Mouse (Mus musculus): ENCODE results near the gene Cwc15.
"Not testable (repeated sequence)": the region's sequence is repeated elsewhere in the genome, so short reads cannot be mapped to it uniquely, and the experiment has no call there.

The Cwc15 gene

GRCm38 (mm10) chr9:14500023-14500915 lies at the start of gene Cwc15, which contains the start of gene Kdm4d:
Cwc15 (plus strand) TSS chr9:14500617.
Kdm4d (minus strand) TSS chr9:14500482.
- peak; percentile 90 for DNase-seq

DNA sequence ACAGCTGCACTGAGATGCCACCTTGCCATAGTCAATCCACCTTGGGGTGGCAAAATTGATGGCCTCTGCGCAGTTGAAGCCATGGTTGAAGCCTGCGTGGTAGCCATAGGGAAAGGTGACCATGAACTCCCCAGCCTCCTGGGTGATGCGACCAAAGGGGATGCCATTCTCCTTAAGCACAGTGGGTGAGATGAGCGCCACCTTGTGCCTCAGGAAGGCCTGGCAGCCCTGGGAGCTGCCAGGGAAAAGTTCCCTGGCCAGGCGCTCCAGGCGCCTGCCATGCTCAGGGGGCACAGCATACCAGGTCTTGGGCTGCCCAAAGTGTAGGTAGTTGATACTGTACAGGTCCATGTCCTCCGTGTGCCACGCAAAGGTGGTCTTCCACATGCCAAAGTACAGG lies 49.3 kb upstream of the Cwc15 start:
- not testable (repeated sequence) for DNase-seq

GRCm38 (mm10) chr9:14456320-14456719 lies 44.1 kb upstream of the Cwc15 start:
- DNase-seq: no peak

- not testable (repeated sequence) for DNase-seq
Measured at GRCm38 (mm10) chr9:14462536-14462935, 37.9 kb upstream of the Cwc15 start.

DNA sequence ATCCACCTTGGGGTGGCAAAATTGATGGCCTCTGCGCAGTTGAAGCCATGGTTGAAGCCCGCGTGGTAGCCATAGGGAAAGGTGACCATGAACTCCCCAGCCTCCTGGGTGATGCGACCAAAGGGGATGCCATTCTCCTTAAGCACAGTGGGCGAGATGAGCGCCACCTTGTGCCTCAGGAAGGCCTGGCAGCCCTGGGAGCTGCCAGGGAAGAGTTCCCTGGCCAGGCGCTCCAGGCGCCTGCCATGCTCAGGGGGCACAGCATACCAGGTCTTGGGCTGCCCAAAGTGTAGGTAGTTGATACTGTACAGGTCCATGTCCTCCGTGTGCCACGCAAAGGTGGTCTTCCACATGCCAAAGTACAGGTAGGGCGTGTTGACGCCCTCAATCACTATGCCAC lies 36.7 kb upstream of the Cwc15 start:
- DNase-seq: not testable (repeated sequence)

GRCm38 (mm10) chr9:14498896-14499705 lies 1.3 kb upstream of the Cwc15 start:
- DNase-seq: no peak

DNA sequence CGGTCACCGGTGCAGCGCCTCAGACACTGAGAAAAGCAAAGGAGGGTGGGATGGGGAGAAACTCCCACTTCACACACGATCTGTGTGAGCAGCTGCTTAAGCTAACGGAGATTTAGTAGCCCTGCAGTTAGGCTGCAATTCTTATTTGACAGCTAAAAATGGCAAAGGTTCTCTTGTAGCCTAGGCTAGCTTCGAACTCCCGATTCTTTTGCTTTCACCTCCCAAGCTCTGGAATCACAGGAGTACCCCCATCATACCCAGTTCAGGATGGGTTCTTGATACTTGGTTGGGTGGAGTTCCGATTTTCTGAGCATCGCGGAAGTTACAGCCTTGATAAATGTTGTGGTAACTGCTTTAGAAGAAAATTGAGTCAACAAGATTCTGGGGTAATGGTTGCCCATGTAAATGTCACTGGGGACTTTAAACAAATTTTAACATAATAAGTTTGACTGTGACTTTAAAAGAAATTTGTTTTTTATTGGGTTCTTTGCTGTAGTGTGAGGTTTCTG lies 553 bp downstream of the Cwc15 start:
- DNase-seq: no peak

GRCm38 (mm10) chr9:14512633-14513445 lies 12.4 kb downstream of the Cwc15 start:
- DNase-seq: peak; percentile 16

DNA sequence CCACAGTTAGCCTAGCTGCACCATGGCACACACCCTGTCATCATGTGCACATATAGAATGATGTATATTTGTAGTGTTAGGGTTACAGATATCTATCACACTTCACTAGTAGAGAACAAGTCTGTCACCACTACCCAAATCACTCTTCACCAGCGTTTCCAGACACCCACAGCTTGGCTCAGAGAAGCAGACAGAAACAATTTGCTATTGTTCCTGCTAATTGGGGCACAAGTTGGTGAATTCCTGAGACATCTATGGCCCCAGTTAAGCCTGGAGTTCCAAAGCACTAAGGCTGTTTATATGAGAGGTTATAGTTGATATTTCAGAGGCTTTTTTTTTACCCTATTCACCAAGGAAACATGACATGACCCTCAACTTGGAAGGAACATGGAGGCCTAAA lies 16.9 kb downstream of the Cwc15 start:
- no peak for DNase-seq

- DNase-seq: no peak
Measured at GRCm38 (mm10) chr9:14518105-14518504, 17.7 kb downstream of the Cwc15 start.

GRCm38 (mm10) chr9:14520971-14521670 lies 20.7 kb downstream of the Cwc15 start:
- DNase-seq: no peak

DNA sequence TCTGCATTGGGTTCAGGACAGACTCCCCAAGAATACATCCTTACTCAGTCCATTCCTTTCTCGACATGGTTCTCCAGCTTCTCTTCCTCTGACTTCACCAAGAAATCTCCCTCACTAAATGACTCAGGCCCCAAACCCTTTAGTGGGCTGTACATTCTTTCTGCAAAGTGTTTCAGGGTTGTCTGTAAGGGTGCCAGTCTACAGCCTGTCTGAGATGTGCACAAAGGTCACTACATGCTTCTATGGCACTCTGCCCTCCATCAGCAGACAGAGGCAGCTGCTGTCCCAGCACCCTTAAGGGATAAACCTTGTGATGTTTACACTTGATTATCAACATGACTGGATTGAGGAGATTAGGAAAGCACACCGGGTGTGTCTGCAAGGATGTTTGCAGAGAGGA lies 21.3 kb downstream of the Cwc15 start:
- no peak for DNase-seq

GRCm38 (mm10) chr9:14523408-14524043 lies 23.1 kb downstream of the Cwc15 start:
- peak; percentile 79 for DNase-seq

- no peak for DNase-seq
Measured at GRCm38 (mm10) chr9:14530004-14530403, 29.6 kb downstream of the Cwc15 start.

DNA sequence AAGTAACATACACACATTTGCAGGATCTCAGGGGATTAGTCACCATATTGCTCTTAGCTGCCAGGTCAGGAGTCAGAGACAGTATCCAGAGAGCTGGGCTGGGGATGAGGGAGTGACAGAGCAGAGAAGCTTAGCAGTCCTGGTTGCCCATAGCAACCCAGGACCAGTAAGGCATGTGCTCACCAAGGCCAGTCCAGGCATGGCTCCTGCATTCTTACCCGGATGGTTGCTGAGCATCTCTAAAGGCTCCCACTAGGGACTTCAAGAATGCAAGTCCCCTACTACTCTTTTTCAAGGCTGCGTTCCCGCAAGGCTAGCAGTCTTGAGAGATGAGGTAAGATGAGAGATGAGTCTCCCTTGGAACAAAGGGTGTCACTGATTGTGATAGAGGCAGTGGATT lies 31.9 kb downstream of the Cwc15 start:
- DNase-seq: no peak

GRCm38 (mm10) chr9:14533659-14534058 lies 33.2 kb downstream of the Cwc15 start:
- DNase-seq: no peak

DNA sequence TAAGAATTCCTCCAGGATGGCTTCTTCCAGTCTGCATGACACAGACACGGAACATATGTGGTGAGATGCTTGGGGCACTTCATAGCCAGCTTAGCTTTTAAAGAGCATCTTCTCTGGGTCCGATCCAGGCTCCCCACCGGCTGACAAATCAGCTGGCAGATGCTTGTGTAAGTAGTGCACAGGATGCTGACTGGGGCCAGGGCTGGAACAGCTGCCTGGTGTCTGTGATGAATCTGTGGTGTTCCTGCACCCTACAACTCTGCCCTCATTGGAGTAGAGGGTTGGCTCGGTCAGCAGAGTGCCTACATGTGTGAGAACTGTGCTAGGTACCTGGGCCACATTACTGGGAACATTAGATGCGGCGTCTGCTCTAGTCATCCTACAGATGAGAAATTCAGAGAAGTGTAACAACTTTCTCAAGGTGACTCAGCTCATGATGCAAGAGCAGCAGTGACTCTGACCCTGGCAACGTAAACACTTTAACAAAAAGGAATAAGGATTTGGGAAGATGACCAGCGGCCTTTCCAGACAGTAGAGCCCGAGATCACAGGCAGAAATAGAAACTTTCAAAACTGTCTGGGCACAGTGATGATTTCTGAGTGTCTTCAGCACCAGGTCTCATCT lies 34.5 kb downstream of the Cwc15 start:
- DNase-seq: no peak

- DNase-seq: no peak
Measured at GRCm38 (mm10) chr9:14544034-14544757, 43.8 kb downstream of the Cwc15 start.

GRCm38 (mm10) chr9:14547584-14548365 lies 47.4 kb downstream of the Cwc15 start:
- DNase-seq: no peak

Data from kidney, adult 18-20 months (tissue).